Mouse (Mus musculus): Measurements from ENCODE around the gene Olfr1076. TPM values are rescaled to one million over a fixed set of nuclear protein-coding genes. Genes with fewer than 3 reads are reported as not detected.
"Not testable (repeated sequence)": the region's sequence is repeated elsewhere in the genome, so short reads cannot be mapped to it uniquely, and the experiment has no call there.

The Olfr1076 gene
- total RNA-seq (2021): not detected

GRCm38 (mm10) chr2:86508161-86508560 lies at the start of gene Olfr1076:
Olfr1076 (plus strand) TSS chr2:86508461.
- DNase-seq: no peak

- no peak for DNase-seq
Measured at GRCm38 (mm10) chr2:86460434-86460833, 47.8 kb upstream of the Olfr1076 start.

- DNase-seq: peak; percentile 59
Measured at GRCm38 (mm10) chr2:86464442-86465109, 43.7 kb upstream of the Olfr1076 start.

GRCm38 (mm10) chr2:86487286-86487685 lies 21.0 kb upstream of the Olfr1076 start, which contains the start of gene Olfr228:
Olfr228 (minus strand) TSS chr2:86487386.
- DNase-seq: no peak

GRCm38 (mm10) chr2:86530991-86531390 lies 22.7 kb downstream of the Olfr1076 start:
- no peak for DNase-seq

- DNase-seq: no peak
Measured at GRCm38 (mm10) chr2:86542380-86542779, 34.1 kb downstream of the Olfr1076 start, which contains the start of gene Olfr1079. Olfr1079 (minus strand) TSS chr2:86542480.

GRCm38 (mm10) chr2:86558135-86558534 lies 49.9 kb downstream of the Olfr1076 start, which contains the start of gene Olfr1080:
Olfr1080 (minus strand) TSS chr2:86558235.
- DNase-seq: not testable (repeated sequence)

Other genes with a start within 250 kb of the Olfr1076 start
- not detected for gene Olfr1051, start 229.4 kb upstream of the Olfr1076 start, total RNA-seq (2021)
- gene Olfr1052, start 216.0 kb upstream of the Olfr1076 start, total RNA-seq (2021): not detected
- gene Olfr1053, start 193.2 kb upstream of the Olfr1076 start, total RNA-seq (2021): not detected
- gene Olfr1054, start 173.0 kb upstream of the Olfr1076 start, total RNA-seq (2021): not detected
- not detected for gene Olfr1055, start 158.2 kb upstream of the Olfr1076 start, total RNA-seq (2021)
- not detected for gene Olfr1056, start 146.0 kb upstream of the Olfr1076 start, total RNA-seq (2021)
- gene Olfr1057, start 130.1 kb upstream of the Olfr1076 start, total RNA-seq (2021): not detected
- gene Olfr1058, start 119.9 kb upstream of the Olfr1076 start, total RNA-seq (2021): not detected
- gene Olfr1061, start 94.4 kb upstream of the Olfr1076 start, total RNA-seq (2021): not detected
- gene Olfr1062, start 81.7 kb upstream of the Olfr1076 start, total RNA-seq (2021): not detected
- gene Olfr1065, start 57.9 kb upstream of the Olfr1076 start, total RNA-seq (2021): not detected
- gene Olfr1066, start 52.2 kb upstream of the Olfr1076 start, total RNA-seq (2021): not detected
- gene Olfr228, start 21.1 kb upstream of the Olfr1076 start, total RNA-seq (2021): not detected
- gene Olfr1079, start 34.0 kb downstream of the Olfr1076 start, total RNA-seq (2021): not detected
- gene Olfr1080, start 49.8 kb downstream of the Olfr1076 start, total RNA-seq (2021): not detected
- not detected for gene Olfr1082, start 90.5 kb downstream of the Olfr1076 start, total RNA-seq (2021)
- gene Olfr1084, start 131.3 kb downstream of the Olfr1076 start, total RNA-seq (2021): not detected
- gene Olfr1085, start 153.6 kb downstream of the Olfr1076 start, total RNA-seq (2021): not detected
- gene Olfr1086, start 171.6 kb downstream of the Olfr1076 start, total RNA-seq (2021): not detected
- gene Olfr1087, start 189.9 kb downstream of the Olfr1076 start, total RNA-seq (2021): not detected
- not detected for gene Olfr1089, start 225.2 kb downstream of the Olfr1076 start, total RNA-seq (2021)

All from heart, postnatal 4 days (tissue).